Mouse (Mus musculus) adrenal gland, adult (tissue): ENCODE results near the gene Socs5.

Experiments used
- DNase-seq, 2 experiments: peaks; one replicate each; pipeline ENCODE4 v3.0.0; 2022 to 2023; ENCODE audit warnings: low spot score in 1 of 2; ENCODE audit not compliant: inconsistent age in 2 of 2

Socs5 gene

GRCm38 (mm10) chr17:87106691-87107523 is 572 bp upstream of the Socs5 start:
- peak; percentile 99 for DNase-seq

GRCm38 (mm10) chr17:87108507-87109292 is 1.2 kb downstream of the Socs5 start:
- peak in 1 of 2 experiments; percentile 77 for DNase-seq

GRCm38 (mm10) chr17:87109504-87109903 is 2.0 kb downstream of the Socs5 start:
- DNase-seq = peak in 1 of 2 experiments; percentile 70

GRCm38 (mm10) chr17:87112852-87113592 is 5.5 kb downstream of the Socs5 start:
- peak in 1 of 2 experiments; percentile 43 for DNase-seq

- DNase-seq = no peak
These were observed 8.1 kb downstream of the Socs5 start for GRCm38 (mm10) chr17:87115615-87116014.

DNA sequence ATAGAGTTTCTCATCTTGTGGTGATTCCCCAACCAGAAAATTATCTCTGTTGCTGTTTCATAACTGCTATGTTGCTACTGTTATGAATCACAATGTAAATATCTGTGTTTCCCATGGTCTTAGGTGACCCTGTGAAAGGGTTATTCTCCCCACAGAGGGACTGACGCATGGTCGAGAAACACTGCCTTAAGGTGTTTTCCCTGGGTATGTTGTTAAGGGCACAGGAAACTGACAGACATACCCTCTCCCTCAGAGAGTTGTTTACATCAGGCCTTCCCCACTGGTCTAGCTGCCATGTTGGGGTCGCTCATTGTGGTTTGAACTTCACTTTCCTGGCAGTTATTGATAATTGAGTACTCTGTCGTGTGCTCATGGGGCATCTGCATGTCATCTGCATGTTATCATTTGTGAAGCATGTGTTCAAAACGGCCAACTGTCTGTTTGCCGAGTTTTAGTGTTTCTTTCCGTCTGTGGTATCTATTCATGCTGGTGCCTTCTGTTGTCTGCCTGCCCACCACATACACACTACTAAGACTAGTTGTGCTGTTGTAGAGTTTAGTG is 11.6 kb downstream of the Socs5 start:
- DNase-seq = no peak

GRCm38 (mm10) chr17:87125344-87125743 is 17.9 kb downstream of the Socs5 start:
- DNase-seq = peak in 1 of 2 experiments; percentile 62

GRCm38 (mm10) chr17:87132258-87132657 is 24.8 kb downstream of the Socs5 start:
- DNase-seq = no peak

- DNase-seq = peak; percentile 36 to 67
These were observed 26.3 kb downstream of the Socs5 start for GRCm38 (mm10) chr17:87133823-87134222.

- DNase-seq = no peak
These were observed 27.2 kb downstream of the Socs5 start for GRCm38 (mm10) chr17:87134631-87135030.

DNA sequence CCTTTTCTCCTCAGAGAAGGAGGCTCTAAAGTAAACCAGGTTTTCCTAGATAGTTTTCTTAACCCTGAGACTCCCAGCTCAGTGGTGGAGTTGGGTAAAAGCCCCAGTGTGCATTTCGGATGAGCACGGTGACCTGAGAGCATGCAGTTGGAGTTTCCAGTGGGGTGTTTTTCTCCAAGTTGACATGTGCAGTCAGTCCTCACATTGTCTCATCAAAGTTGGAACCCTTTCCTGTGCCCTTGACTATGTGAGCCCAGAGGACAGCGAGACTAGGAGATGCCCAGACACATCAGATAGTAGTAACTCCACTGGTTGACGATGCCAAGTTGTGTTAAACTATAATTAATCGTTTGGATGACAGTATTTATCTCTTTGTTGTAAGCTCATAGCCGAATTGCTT is 28.3 kb downstream of the Socs5 start:
- DNase-seq = peak; percentile 27 to 74

DNA sequence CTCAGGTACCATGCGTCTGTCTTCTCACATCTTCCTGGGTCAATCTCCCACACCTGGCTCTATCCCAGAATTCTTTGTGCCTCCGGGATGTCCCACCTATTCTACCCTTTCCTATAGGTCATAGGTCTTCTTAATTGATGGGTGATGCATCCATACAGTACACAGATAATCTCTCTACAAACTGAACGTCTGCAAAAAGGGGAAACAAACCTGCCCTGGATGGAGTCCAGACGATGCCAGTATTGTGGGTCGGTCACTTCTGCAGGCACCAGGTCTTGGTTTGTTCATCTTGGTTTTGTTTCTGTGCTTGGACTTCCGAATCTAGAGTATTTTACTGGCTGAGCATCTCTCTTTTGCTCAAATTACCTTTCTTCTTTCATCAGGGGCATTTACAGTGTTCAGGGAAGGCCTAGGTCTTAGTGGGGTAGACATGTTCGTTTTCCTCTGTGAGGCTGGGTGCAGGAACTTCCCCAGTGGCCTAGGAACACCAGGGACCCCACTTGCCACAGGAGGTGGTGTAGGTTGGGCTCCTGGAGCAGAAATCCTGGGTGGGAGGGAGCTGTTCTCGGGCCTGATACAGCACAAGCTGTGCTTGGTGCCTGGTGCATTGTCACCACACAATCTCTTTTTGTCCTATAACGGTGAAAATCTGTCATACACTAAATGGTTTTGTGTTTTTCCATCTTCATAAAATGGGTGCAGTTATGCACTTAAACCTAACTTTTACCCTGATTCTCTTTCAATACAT is 33.9 kb downstream of the Socs5 start:
- no peak for DNase-seq

- peak; percentile 52 to 75 for DNase-seq
These were observed 34.8 kb downstream of the Socs5 start for GRCm38 (mm10) chr17:87142271-87142670.

GRCm38 (mm10) chr17:87143186-87143585 is 35.7 kb downstream of the Socs5 start:
- no peak for DNase-seq

- no peak for DNase-seq
These were observed 39.0 kb downstream of the Socs5 start for GRCm38 (mm10) chr17:87146415-87147021.

DNA sequence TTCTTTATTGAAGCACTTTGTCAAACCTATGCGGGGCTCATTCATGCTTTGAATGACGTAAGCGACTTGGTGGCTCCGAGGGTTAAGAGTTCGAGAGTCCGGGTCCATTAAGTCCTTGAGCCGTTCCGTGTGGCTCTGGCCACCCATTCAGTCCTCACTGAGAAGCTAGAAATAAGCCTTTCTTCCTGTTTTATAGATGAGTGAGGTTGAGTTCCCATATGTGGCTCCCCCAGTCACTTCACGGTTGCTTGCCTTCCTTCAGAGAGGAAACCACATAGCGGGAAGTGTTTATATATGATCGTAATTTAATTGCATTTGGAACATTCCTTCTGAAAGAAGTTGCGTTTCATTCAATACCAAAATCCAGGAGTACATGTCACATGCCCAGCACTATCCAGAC is 42.3 kb downstream of the Socs5 start:
- DNase-seq = no peak

- no peak for DNase-seq
These were observed 45.5 kb downstream of the Socs5 start for GRCm38 (mm10) chr17:87152984-87153383.

GRCm38 (mm10) chr17:87155664-87156063 is 48.2 kb downstream of the Socs5 start:
- no peak for DNase-seq

DNA sequence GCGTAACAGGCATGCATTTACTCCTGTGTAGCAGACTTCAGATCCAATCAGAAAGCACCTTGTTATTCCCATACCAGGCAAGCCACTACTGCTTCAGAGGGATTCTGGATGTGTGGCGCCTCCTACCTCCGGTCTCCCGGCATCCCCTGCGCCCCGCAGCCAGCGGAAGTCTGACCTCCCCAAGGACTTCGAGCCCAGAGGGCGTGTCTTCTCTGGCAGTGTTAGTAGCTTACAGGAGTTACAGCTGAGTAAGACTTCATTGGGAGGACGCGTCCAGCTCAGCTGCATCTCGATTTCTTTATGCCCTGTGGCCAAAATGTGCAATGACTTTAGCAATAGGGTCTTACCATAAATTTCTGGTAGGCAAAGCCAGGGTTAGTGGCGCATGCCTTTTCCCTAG is 50.3 kb downstream of the Socs5 start:
- peak; percentile 34 to 57 for DNase-seq

GRCm38 (mm10) chr17:87158597-87158996 is 51.1 kb downstream of the Socs5 start:
- DNase-seq = no peak
